Mouse (Mus musculus): ENCODE measurements around the gene Dok3.

Dok3 gene

GRCm38 (mm10) chr13:55477492-55477891 is 51.6 kb downstream of the Dok3 start:
- DNase-seq (ENCODE audit: low spot score in 2 of 2) = no peak

- DNase-seq (ENCODE audit: low spot score in 2 of 2) = no peak
Measured at GRCm38 (mm10) chr13:55476256-55476655, 52.8 kb downstream of the Dok3 start.

- DNase-seq (ENCODE audit: low spot score in 2 of 2) = no peak
Measured at GRCm38 (mm10) chr13:55475750-55476149, 53.3 kb downstream of the Dok3 start.

GRCm38 (mm10) chr13:55474621-55475069 is 54.5 kb downstream of the Dok3 start:
- peak in 1 of 2 experiments; percentile 78 for DNase-seq (ENCODE audit: low spot score in 2 of 2)

GRCm38 (mm10) chr13:55473961-55474360 is 55.1 kb downstream of the Dok3 start:
- peak in 1 of 2 experiments; percentile 20 for DNase-seq (ENCODE audit: low spot score in 2 of 2)

Data from left cerebral cortex, adult 9 months (tissue).